In genomic region chr3:88366830-88367428, GRCm38 (mm10) we compare ENCODE assay signal across 8 mouse cellular contexts. TPM values are rescaled to one million over a fixed set of nuclear protein-coding genes. Genes with fewer than 3 reads are reported as not detected.
DNase-seq lines count a peak whose midpoint lies in the region; ATAC-seq and TF ChIP-seq lines count a peak whose summit lies in the region.
"Not testable (repeated sequence)": the region's sequence is repeated elsewhere in the genome, so short reads cannot be mapped to it uniquely, and the experiment has no call there.

No protein-coding gene starts in this region.

- ATAC-seq in Patski, result peak; percentile 20
- ATAC-seq in embryonic facial prominence, embryonic 13.5 days (ENCODE audit: insufficient number of reproducible peaks, insufficient read depth, low FRiP score, low TSS enrichment, low read depth), result peak; percentile 68
- peak; percentile 76 for ATAC-seq in intestine, embryonic 16.5 days
- ATAC-seq in lung, postnatal 0 days, result peak; percentile 75
- peak; percentile 87 for ATAC-seq in neural tube, embryonic 13.5 days (ENCODE audit: low read depth)
- ATAC-seq in stomach, embryonic 14.5 days (ENCODE audit: insufficient number of reproducible peaks, insufficient read depth, low FRiP score, low read depth), result peak; percentile 83

- CTCF ChIA-PET in Patski (lab: Charles Lee), result not testable (repeated sequence)

- TF ChIP-seq EP300 in lung, postnatal 0 days (IDR thresholded peaks at IDR 0.05), result not testable (repeated sequence)

- intact Hi-C loops in left cerebral cortex, postnatal 14 days (cut with DNase I), result not testable (repeated sequence)

- peak overlapping the region; percentile 58 for H3K4me2 ChIP-seq in embryonic facial prominence, embryonic 13.5 days
- peak overlapping the region; percentile 30 for H3K4me2 ChIP-seq in intestine, embryonic 16.5 days (ENCODE audit: low read depth, low read length)
- H3K4me2 ChIP-seq in lung, postnatal 0 days (replicated peaks; ENCODE audit: low read depth, low read length), result not testable (repeated sequence)
- H3K4me2 ChIP-seq in neural tube, embryonic 13.5 days, result peak overlapping the region; percentile 48
- H3K4me2 ChIP-seq in stomach, embryonic 14.5 days (replicated peaks; ENCODE audit: low read depth, low read length), result peak overlapping the region; percentile 36; the same call in 1 of the 2 replicates

- in situ Hi-C loops in Patski (cut with MboI; ENCODE audit: low pct_unique_long_range_greater_than_20kb), result not testable (repeated sequence)

- not testable (repeated sequence) for H3K9me3 ChIP-seq in embryonic facial prominence, embryonic 13.5 days; heart, embryonic 10.5 days; intestine, embryonic 16.5 days (ENCODE audit: control insufficient read depth, low read length); lung, postnatal 0 days (ENCODE audit: low read length); neural tube, embryonic 13.5 days; stomach, embryonic 14.5 days (ENCODE audit: control insufficient read depth, low read depth, low read length)

- peaks cover 12% of the 10 kb centered on the region for H3K36me3 ChIP-seq in embryonic facial prominence, embryonic 13.5 days
- peaks cover 12% of the 10 kb centered on the region for H3K36me3 ChIP-seq in heart, embryonic 10.5 days
- not testable (repeated sequence) for H3K36me3 ChIP-seq in intestine, embryonic 16.5 days (ENCODE audit: control insufficient read depth, insufficient read depth, low read length); lung, postnatal 0 days (ENCODE audit: insufficient read depth, low read length); stomach, embryonic 14.5 days (ENCODE audit: control insufficient read depth, insufficient read depth, low read length)
- peaks cover 11% of the 10 kb centered on the region for H3K36me3 ChIP-seq in neural tube, embryonic 13.5 days

- 0 out of 2 replicates have a peak overlapping the region, but pooled peaks have one; percentile 49 for H3K9ac ChIP-seq in embryonic facial prominence, embryonic 13.5 days
- not testable (repeated sequence) for H3K9ac ChIP-seq in intestine, embryonic 16.5 days (ENCODE audit: low read depth, low read length); lung, postnatal 0 days (replicated peaks; ENCODE audit: low read depth); stomach, embryonic 14.5 days (replicated peaks; ENCODE audit: low read depth, low read length)
- H3K9ac ChIP-seq in neural tube, embryonic 13.5 days, result peak overlapping the region; percentile 60

- WGBS in embryonic facial prominence, embryonic 13.5 days, result 3% methylated on average over 21 of the region's 22 CpGs
- 6% methylated on average over 21 of the region's 22 CpGs for WGBS in heart, embryonic 10.5 days
- 4% methylated on average over 19 of the region's 22 CpGs for WGBS in intestine, embryonic 16.5 days
- 5% methylated on average over 18 of the region's 22 CpGs for WGBS in lung, postnatal 0 days
- 3% methylated on average over 22 of the region's 22 CpGs for WGBS in neural tube, embryonic 13.5 days
- 6% methylated on average over 17 of the region's 22 CpGs for WGBS in stomach, embryonic 14.5 days

- not testable (repeated sequence) for H3K27ac ChIP-seq in embryonic facial prominence, embryonic 13.5 days; heart, embryonic 10.5 days; intestine, embryonic 16.5 days (ENCODE audit: low read length); lung, postnatal 0 days (ENCODE audit: low read length); stomach, embryonic 14.5 days (ENCODE audit: low read length)
- peak overlapping the region; percentile 82 for H3K27ac ChIP-seq in neural tube, embryonic 13.5 days (replicated peaks)

- H3K4me3 ChIP-seq in embryonic facial prominence, embryonic 13.5 days, result peak overlapping the region; percentile 31
- H3K4me3 ChIP-seq in heart, embryonic 10.5 days, result peak overlapping the region; percentile 34
- not testable (repeated sequence) for H3K4me3 ChIP-seq in intestine, embryonic 16.5 days (ENCODE audit: low read length); lung, postnatal 0 days (ENCODE audit: low read depth, low read length); stomach, embryonic 14.5 days (ENCODE audit: low read depth, low read length)
- peak overlapping the region; percentile 31 for H3K4me3 ChIP-seq in neural tube, embryonic 13.5 days

- H3K27me3 ChIP-seq in Patski; lung, postnatal 0 days (replicated peaks; ENCODE audit: insufficient read depth, low read length); stomach, embryonic 14.5 days (ENCODE audit: control insufficient read depth, insufficient read depth, low read length): not testable (repeated sequence)
- peaks cover 28% of the 10 kb centered on the region for H3K27me3 ChIP-seq in embryonic facial prominence, embryonic 13.5 days
- peaks cover 37% of the 10 kb centered on the region for H3K27me3 ChIP-seq in heart, embryonic 10.5 days (ENCODE audit: insufficient read depth, poor library complexity, severe bottlenecking)
- peaks cover 10% of the 10 kb centered on the region for H3K27me3 ChIP-seq in intestine, embryonic 16.5 days (replicated peaks; ENCODE audit: control insufficient read depth, insufficient read depth, low read length)
- peaks cover 20% of the 10 kb centered on the region for H3K27me3 ChIP-seq in neural tube, embryonic 13.5 days

- TF ChIP-seq CTCF in Patski (IDR thresholded peaks at IDR 0.05); lung, postnatal 0 days (IDR thresholded peaks at IDR 0.05): not testable (repeated sequence)

- not testable (repeated sequence) for DNase-seq in Patski (ENCODE audit: low read depth, low spot score); lung, postnatal 0 days (ENCODE audit: low spot score)
- DNase-seq in heart, embryonic 10.5 days (ENCODE audit: low spot score), result peak; percentile 72
- DNase-seq in left cerebral cortex, postnatal 14 days (ENCODE audit: low spot score in 2 of 2), result peak; percentile 70 to 74

- POLR2A ChIA-PET in Patski (lab: Charles Lee), result not testable (repeated sequence)

- H3K4me1 ChIP-seq in embryonic facial prominence, embryonic 13.5 days; lung, postnatal 0 days (ENCODE audit: insufficient read depth, low read depth, low read length); neural tube, embryonic 13.5 days (replicated peaks); stomach, embryonic 14.5 days (ENCODE audit: control insufficient read depth, insufficient read depth, low read length): not testable (repeated sequence)
- H3K4me1 ChIP-seq in heart, embryonic 10.5 days, result peaks cover 39% of the 10 kb centered on the region
- H3K4me1 ChIP-seq in intestine, embryonic 16.5 days (ENCODE audit: control insufficient read depth, insufficient read depth, low read length), result peaks cover 14% of the 10 kb centered on the region

RNA-seq across cellular contexts. Expression of gene Paqr6, which starts 2.5 kb away (rescaled TPM):
- polyA plus RNA-seq in Patski (2021), result 0.04 TPM
- polyA plus RNA-seq in embryonic facial prominence, embryonic 13.5 days (2015; fragmentation: Nextera tagmentation; extraction: Ambion mirVana), result 4.2 and 4.9 TPM in 2 replicates
- 1.7 and 2.2 TPM in 2 replicates for polyA plus RNA-seq in heart, embryonic 10.5 days (2016; fragmentation: Nextera tagmentation; extraction: Ambion mirVana)
- 4.4 and 5.1 TPM in 2 replicates for polyA plus RNA-seq in intestine, embryonic 16.5 days (2015; fragmentation: Nextera tagmentation; extraction: Ambion mirVana)
- total RNA-seq in left cerebral cortex, postnatal 14 days (2021), result 1 to 10 TPM; 2.5 to 3.3 TPM
- polyA plus RNA-seq in lung, postnatal 0 days (2015; fragmentation: Nextera tagmentation; extraction: Ambion mirVana), result 4.3 and 5.3 TPM in 2 replicates
- polyA plus RNA-seq in neural tube, embryonic 13.5 days (2015; fragmentation: Nextera tagmentation; extraction: Ambion mirVana), result 3.4 and 5.3 TPM in 2 replicates
- polyA plus RNA-seq in stomach, embryonic 14.5 days (2014; fragmentation: Nextera tagmentation; extraction: Ambion mirVana), result 10.8 and 11.2 TPM in 2 replicates

RNA-seq across cellular contexts. Expression of gene Bglap3, which starts 5.6 kb away (rescaled TPM):
- 0.22 TPM for polyA plus RNA-seq in Patski (2021)
- polyA plus RNA-seq in embryonic facial prominence, embryonic 13.5 days (2015; fragmentation: Nextera tagmentation; extraction: Ambion mirVana), result 0.28 TPM in 1 of 2 replicates, not detected in the other
- polyA plus RNA-seq in heart, embryonic 10.5 days (2016; fragmentation: Nextera tagmentation; extraction: Ambion mirVana), result 0.44 TPM in 1 of 2 replicates, not detected in the other
- polyA plus RNA-seq in intestine, embryonic 16.5 days (2015; fragmentation: Nextera tagmentation; extraction: Ambion mirVana), result 2.2 and 5.3 TPM in 2 replicates
- total RNA-seq in left cerebral cortex, postnatal 14 days (2021), result under 1 TPM in 1 of 2 experiments, not detected in 1; 0.36 TPM
- polyA plus RNA-seq in lung, postnatal 0 days (2015; fragmentation: Nextera tagmentation; extraction: Ambion mirVana), result 0.14 and 0.39 TPM in 2 replicates
- polyA plus RNA-seq in neural tube, embryonic 13.5 days (2015; fragmentation: Nextera tagmentation; extraction: Ambion mirVana), result not detected in 2 replicates
- polyA plus RNA-seq in stomach, embryonic 14.5 days (2014; fragmentation: Nextera tagmentation; extraction: Ambion mirVana), result 0.45 TPM in 1 of 2 replicates, not detected in the other

RNA-seq across cellular contexts. Expression of gene Bglap2, which starts 11.6 kb away (rescaled TPM):
- not detected for polyA plus RNA-seq in Patski (2021)
- 0.58 TPM in 1 of 2 replicates, not detected in the other for polyA plus RNA-seq in embryonic facial prominence, embryonic 13.5 days (2015; fragmentation: Nextera tagmentation; extraction: Ambion mirVana)
- polyA plus RNA-seq in heart, embryonic 10.5 days (2016; fragmentation: Nextera tagmentation; extraction: Ambion mirVana), result not detected in 2 replicates
- polyA plus RNA-seq in intestine, embryonic 16.5 days (2015; fragmentation: Nextera tagmentation; extraction: Ambion mirVana), result not detected in 2 replicates
- total RNA-seq in left cerebral cortex, postnatal 14 days (2021), result 1 to 10 TPM in 1 of 2 experiments, not detected in 1; 1.4 TPM
- polyA plus RNA-seq in lung, postnatal 0 days (2015; fragmentation: Nextera tagmentation; extraction: Ambion mirVana), result not detected in 2 replicates
- polyA plus RNA-seq in neural tube, embryonic 13.5 days (2015; fragmentation: Nextera tagmentation; extraction: Ambion mirVana), result not detected in 2 replicates
- not detected in 2 replicates for polyA plus RNA-seq in stomach, embryonic 14.5 days (2014; fragmentation: Nextera tagmentation; extraction: Ambion mirVana)

RNA-seq across cellular contexts. Expression of gene Bglap, which starts 17.3 kb away (rescaled TPM):
- polyA plus RNA-seq in Patski (2021), result 0.22 TPM
- polyA plus RNA-seq in embryonic facial prominence, embryonic 13.5 days (2015; fragmentation: Nextera tagmentation; extraction: Ambion mirVana), result 0.91 TPM in 1 of 2 replicates, not detected in the other
- polyA plus RNA-seq in heart, embryonic 10.5 days (2016; fragmentation: Nextera tagmentation; extraction: Ambion mirVana), result not detected in 2 replicates
- 0.69 TPM in 1 of 2 replicates, not detected in the other for polyA plus RNA-seq in intestine, embryonic 16.5 days (2015; fragmentation: Nextera tagmentation; extraction: Ambion mirVana)
- total RNA-seq in left cerebral cortex, postnatal 14 days (2021), result 1 to 10 TPM; 1.5 to 1.8 TPM
- polyA plus RNA-seq in lung, postnatal 0 days (2015; fragmentation: Nextera tagmentation; extraction: Ambion mirVana), result not detected in 2 replicates
- polyA plus RNA-seq in neural tube, embryonic 13.5 days (2015; fragmentation: Nextera tagmentation; extraction: Ambion mirVana), result not detected in 2 replicates
- not detected in 2 replicates for polyA plus RNA-seq in stomach, embryonic 14.5 days (2014; fragmentation: Nextera tagmentation; extraction: Ambion mirVana)

RNA-seq across cellular contexts. Expression of gene Smg5, which starts 30.9 kb away (rescaled TPM):
- polyA plus RNA-seq in Patski (2021), result 90.1 TPM
- 55.0 and 58.3 TPM in 2 replicates for polyA plus RNA-seq in embryonic facial prominence, embryonic 13.5 days (2015; fragmentation: Nextera tagmentation; extraction: Ambion mirVana)
- 64.5 and 76.0 TPM in 2 replicates for polyA plus RNA-seq in heart, embryonic 10.5 days (2016; fragmentation: Nextera tagmentation; extraction: Ambion mirVana)
- polyA plus RNA-seq in intestine, embryonic 16.5 days (2015; fragmentation: Nextera tagmentation; extraction: Ambion mirVana), result 34.2 and 34.7 TPM in 2 replicates
- total RNA-seq in left cerebral cortex, postnatal 14 days (2021), result 10 to 100 TPM; 69.6 to 72.0 TPM
- polyA plus RNA-seq in lung, postnatal 0 days (2015; fragmentation: Nextera tagmentation; extraction: Ambion mirVana), result 19.7 and 19.8 TPM in 2 replicates
- polyA plus RNA-seq in neural tube, embryonic 13.5 days (2015; fragmentation: Nextera tagmentation; extraction: Ambion mirVana), result 57.2 and 66.1 TPM in 2 replicates
- 38.9 and 39.4 TPM in 2 replicates for polyA plus RNA-seq in stomach, embryonic 14.5 days (2014; fragmentation: Nextera tagmentation; extraction: Ambion mirVana)

Comparison
In these comparisons a context has a peak if more than half of its experiments do, and no peak if none do; other contexts are left out.
1. ATAC-seq: peak in every context shown above with its lines; median percentile 87 in neural tube, embryonic 13.5 days; 83 in stomach, embryonic 14.5 days; 76 in intestine, embryonic 16.5 days; 75 in lung, postnatal 0 days; 68 in embryonic facial prominence, embryonic 13.5 days; 20 in Patski.